Mouse (Mus musculus) thymus, postnatal 14 days (tissue): ENCODE measurements around the gene Chil1.

Experiments
- DNase-seq: peaks from one replicate; pipeline ENCODE4 v3.0.0; 2021

The Chil1 gene

GRCm38 (mm10) chr1:134232778-134233531, 51.0 kb downstream of the Chil1 start:
- DNase-seq = no peak

- DNase-seq = no peak
These were observed 51.9 kb downstream of the Chil1 start for GRCm38 (mm10) chr1:134233681-134234454.

GRCm38 (mm10) chr1:134234455-134235390, 52.7 kb downstream of the Chil1 start:
- no peak for DNase-seq

DNA sequence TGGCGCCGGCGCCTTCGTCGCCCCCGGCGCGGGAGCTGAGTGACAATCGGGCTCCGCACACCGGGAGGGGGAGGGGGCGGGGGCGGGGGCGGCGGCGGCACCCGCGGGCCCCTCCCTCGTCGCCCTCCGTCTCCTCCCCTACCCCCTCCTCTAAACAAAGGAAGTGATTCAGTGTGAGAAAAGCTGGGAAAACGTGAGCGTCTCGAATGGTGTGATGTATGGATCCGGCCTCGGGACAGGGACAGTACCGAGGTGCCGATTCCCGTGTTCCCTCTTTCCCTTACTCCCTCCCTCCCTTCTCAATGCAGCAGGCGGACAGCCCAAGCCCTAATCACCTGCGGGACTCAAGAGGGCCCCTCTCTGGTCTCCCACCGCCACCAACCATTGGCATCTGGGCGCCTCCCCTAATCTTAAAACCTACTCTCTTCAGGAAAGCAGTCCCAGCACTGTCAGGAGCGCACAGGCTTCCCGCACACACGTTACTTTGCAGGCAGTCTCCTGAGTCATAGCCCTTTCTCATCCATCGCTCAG, 53.5 kb downstream of the Chil1 start, which contains the start of gene Adora1:
TSS of gene Adora1 (minus strand) at position 41 of the 531 bp plus-strand sequence.
- no peak for DNase-seq

- DNase-seq = no peak
These were observed 54.2 kb downstream of the Chil1 start for GRCm38 (mm10) chr1:134236142-134236541.

GRCm38 (mm10) chr1:134237438-134237837, 55.5 kb downstream of the Chil1 start:
- no peak for DNase-seq
